Mouse (Mus musculus): ENCODE measurements around the gene Rnf224. TPM values are rescaled to one million over a fixed set of nuclear protein-coding genes. Genes with fewer than 3 reads are reported as not detected.

Rnf224 gene
- total RNA-seq, 2 experiments from 2014 or later: not detected

GRCm38 (mm10) chr2:25226864-25227263 is 9.7 kb downstream of the Rnf224 start:
- no peak for DNase-seq

DNA sequence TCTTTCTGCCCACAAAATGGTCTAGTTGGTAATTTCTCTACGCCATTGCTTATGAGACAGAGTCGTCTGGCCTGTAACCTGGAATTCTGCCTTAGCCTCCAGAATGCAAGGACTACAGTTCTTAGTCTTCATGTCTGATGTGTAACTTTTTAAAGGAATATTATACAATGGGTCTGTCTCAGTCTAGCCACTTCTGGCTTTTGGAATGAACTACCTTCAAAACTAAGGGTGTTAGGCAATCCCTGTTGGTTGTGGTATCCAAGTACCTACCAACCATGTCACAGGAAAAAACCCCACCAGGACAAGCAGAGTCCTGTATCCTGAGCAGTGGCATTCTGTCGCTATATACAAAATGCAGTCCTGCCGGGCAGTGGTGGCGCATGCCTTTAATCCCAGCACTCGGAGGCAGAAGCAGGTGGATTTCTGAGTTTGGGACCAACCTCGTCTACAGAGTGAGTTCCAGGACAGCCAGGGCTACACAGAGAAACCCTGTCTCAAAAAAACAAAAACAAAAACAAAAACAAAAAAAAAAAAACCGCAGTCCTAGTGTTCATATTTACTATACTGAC is 10.7 kb downstream of the Rnf224 start:
- DNase-seq: peak in 1 of 2 experiments; percentile 34

GRCm38 (mm10) chr2:25224766-25225752 is 11.5 kb downstream of the Rnf224 start:
- DNase-seq: peak; percentile 98 to 100

DNA sequence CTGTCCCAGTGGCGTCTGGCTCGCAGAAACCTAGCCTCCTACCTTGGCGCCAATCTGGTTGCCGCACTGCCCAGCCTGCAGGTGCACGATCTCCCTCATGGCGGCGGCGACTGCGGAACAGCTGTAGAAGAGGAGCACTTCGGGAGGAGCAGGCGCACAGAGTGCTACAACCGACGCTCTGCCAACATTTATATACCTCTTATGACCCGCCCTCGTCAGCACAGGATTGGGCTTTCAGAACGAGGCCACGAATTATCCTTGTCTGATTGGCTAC is 12.2 kb downstream of the Rnf224 start, which contains the start of gene Tubb4b:
TSS of gene Tubb4b (minus strand) at position 211 of the 274 bp plus-strand sequence.
- DNase-seq: no peak

GRCm38 (mm10) chr2:25223681-25224491 is 12.7 kb downstream of the Rnf224 start:
- DNase-seq: peak; percentile 86 to 92

- no peak for DNase-seq
These were observed 15.2 kb downstream of the Rnf224 start for GRCm38 (mm10) chr2:25221331-25221772.

DNA sequence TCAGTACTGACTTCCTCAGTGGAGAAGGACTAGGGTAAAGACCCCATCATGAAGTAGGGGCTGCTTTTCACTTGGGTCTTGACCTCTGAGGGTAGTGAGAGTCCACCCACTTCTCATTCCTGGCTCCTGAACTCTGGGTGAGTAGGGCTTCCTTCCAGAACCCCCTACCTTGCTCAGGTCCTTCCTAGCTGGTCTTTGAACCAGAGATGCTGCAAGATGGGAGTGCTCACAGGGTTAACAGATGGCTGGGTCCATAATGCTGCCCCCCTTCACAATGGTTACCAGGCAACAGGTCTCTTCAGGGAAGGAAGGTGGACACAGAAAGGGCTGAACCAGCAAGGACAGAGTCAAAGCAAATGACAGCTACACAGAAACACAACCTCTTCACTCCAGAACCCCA is 18.1 kb downstream of the Rnf224 start, which contains the start of gene Fam166a:
TSS of gene Fam166a (plus strand) at position 301 of the 400 bp plus-strand sequence.
- DNase-seq: no peak

DNA sequence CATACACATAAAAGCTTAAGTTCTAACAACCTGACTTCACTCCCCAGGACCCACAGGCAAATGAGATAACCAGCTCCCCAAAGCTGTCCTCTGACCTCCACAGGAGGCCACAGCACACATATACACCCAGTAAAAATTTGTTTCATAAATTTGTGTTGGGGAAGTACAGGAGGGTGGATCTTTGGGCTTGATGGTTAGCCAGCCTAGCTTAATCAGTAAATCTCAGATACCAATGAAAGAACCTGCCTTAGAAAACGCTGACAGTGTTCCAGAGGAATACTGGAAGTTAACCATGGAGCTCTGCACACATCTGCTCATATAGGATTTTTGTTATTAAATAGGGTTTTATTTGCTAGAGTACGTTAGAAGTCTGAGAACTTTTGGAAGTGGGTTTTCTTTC is 18.9 kb downstream of the Rnf224 start:
- no peak for DNase-seq

DNA sequence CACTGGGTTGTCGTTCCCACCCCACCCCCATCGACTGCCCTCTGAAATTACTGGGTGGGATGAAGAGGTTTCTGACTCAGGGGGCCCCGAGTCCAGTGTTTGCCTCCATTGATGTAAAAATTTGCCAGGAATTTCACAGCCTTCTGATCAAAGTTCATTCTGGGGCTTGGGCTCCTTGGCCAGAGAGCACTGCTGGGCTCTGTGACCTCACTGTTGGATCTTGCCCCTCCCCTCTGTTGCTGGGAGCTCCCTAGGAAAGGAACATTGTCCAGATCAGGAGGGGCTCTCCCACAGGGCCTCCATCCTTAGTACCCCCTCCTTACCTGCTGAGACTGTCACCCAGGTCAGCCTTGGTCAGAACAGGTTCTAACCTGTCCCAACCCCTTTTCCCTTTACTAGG is 22.1 kb downstream of the Rnf224 start, which contains the start of gene Stpg3:
TSS of gene Stpg3 (minus strand) at position 194 of the 400 bp plus-strand sequence.
- no peak for DNase-seq

GRCm38 (mm10) chr2:25213266-25213865 is 23.2 kb downstream of the Rnf224 start:
- DNase-seq: no peak

GRCm38 (mm10) chr2:25211121-25211670 is 25.4 kb downstream of the Rnf224 start, which contains the start of gene Nelfb:
Gene Nelfb, minus strand, starts transcription at chr2:25211489.
- DNase-seq: peak; percentile 93 to 95

- DNase-seq: peak in 1 of 2 experiments; percentile 14
These were observed 25.9 kb downstream of the Rnf224 start for GRCm38 (mm10) chr2:25210686-25211085.

- DNase-seq: no peak
These were observed 29.0 kb downstream of the Rnf224 start for GRCm38 (mm10) chr2:25207593-25207992.

GRCm38 (mm10) chr2:25203631-25204214 is 32.9 kb downstream of the Rnf224 start:
- no peak for DNase-seq

- DNase-seq: no peak
These were observed 36.0 kb downstream of the Rnf224 start for GRCm38 (mm10) chr2:25200631-25201030.

DNA sequence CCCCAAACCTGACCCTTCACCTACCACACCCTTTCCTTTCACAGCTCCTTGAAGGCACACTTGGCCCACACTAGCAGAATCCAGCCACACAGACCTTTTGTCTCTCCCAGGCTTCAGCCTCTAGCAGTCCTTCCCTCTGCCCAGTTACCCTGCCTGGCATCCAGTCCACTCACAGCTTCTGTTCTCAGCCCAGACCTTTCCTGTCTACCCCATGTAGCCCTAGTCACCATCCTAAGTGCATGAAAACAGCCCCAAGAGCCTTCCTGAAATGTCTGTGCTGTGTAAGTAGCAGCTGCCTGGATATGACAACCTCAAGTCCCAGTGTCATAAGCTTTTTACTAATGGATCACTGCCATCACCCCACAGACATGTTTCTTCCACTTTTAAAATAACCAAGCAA is 38.6 kb downstream of the Rnf224 start:
- DNase-seq: peak in 1 of 2 experiments; percentile 19

DNA sequence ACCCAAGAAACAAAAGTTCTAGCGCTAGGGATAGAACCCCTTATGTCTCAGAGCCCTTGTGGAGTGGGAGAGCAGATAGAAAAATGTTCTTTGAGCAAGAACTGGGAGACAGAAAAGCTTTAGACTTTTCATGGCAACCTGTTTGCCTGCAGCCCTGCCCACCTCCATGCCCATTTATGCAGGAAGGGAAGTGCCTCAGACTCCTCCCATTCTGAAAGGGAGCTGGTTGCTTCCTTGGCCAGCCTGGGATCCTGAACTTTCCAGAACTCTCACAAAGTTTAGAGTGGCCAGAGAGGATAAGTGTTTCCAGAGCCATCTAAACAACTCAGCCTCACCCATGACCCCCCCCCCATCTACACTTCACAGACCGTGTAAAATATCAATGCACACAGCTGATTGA is 39.4 kb downstream of the Rnf224 start:
- peak in 1 of 2 experiments; percentile 48 for DNase-seq

GRCm38 (mm10) chr2:25196172-25196954 is 40.2 kb downstream of the Rnf224 start, which contains the start of gene Tor4a:
Gene Tor4a, minus strand, starts transcription at chr2:25196886.
- peak; percentile 87 to 97 for DNase-seq

- peak; percentile 81 to 91 for DNase-seq
These were observed 41.1 kb downstream of the Rnf224 start for GRCm38 (mm10) chr2:25195211-25196156.
